Mouse (Mus musculus) spleen, adult 2 months (tissue): ENCODE results near the gene Atg4b.

Source experiments
- CTCF ChIP-seq: fragments of 200-500 bp; IDR thresholded peaks from 2 replicates; pipeline ENCODE4 v1.5.1; 2011; ENCODE audit warnings: mild to moderate bottlenecking, inconsistent platforms; ENCODE audit not compliant: insufficient read depth, insufficient read length, insufficient replicate concordance; ENCODE audit errors: extremely low read depth
- POLR2A ChIP-seq: fragments of 200-500 bp; IDR thresholded peaks from 2 replicates; pipeline ENCODE4 v1.6.1; 2011; ENCODE audit warnings: low read depth, low read length, inconsistent platforms

DNA sequence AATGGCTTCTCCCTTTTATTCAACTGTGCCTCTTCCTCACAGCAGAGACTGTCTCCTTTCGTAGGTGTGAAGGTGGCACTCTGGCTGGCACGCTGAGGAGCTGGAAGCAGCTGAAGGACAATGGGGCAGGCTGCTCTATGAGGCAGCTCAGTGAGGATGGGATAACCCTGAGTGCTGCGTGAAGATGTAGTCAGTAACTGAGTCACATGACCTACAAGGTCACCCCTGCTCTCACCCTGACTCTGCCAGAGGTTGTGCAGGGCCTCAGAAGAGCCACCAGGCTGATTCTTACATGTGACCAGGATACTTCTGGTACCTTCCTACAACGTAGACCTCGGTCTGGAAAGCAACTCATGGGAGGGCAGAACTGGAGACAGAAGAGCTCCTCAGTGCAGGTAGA lies 25.6 kb upstream of the Atg4b start:
- TF ChIP-seq CTCF = no peak
- no peak for TF ChIP-seq POLR2A
